Mouse (Mus musculus) kidney, adult 2 months (tissue): Measurements from ENCODE around the gene Meis2.

ENCODE experiments used
- CTCF ChIP-seq: fragments of 200-500 bp; conservative IDR thresholded peaks from 2 replicates; pipeline ENCODE4 v1.5.1; 2011; ENCODE audit warnings: low read depth, mild to moderate bottlenecking, control low read depth, low read length, moderate library complexity, mixed read lengths; ENCODE audit not compliant: insufficient read depth, insufficient read length
- POLR2A ChIP-seq: fragments of 200-500 bp; IDR thresholded peaks from one replicate; pipeline ENCODE4 v1.6.1; 2011; ENCODE audit warnings: low read depth, low read length, control low read depth

DNA sequence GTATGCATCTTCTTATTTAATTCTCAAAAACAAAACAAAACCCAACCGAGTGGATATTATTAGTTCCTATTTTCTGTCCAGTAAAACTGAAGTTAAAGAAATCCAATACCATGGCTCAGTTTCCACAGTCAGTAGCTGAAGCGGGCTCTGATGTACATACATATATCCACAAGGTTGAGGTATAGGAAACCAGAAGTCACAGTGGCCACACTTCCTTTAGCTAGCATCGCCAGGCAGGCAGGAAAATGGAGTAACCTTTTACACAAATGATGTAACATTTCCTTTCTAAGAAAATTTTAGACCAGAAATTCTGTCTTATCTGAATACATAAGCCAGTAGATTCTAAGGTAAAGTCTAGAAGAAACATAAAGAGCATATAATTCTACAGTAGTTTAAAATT is 175.6 kb downstream of the Meis2 start:
- TF ChIP-seq CTCF: no peak
- TF ChIP-seq POLR2A: no peak
